Comparison of ENCODE assay signal across 16 mouse cellular contexts in the genomic region with DNA sequence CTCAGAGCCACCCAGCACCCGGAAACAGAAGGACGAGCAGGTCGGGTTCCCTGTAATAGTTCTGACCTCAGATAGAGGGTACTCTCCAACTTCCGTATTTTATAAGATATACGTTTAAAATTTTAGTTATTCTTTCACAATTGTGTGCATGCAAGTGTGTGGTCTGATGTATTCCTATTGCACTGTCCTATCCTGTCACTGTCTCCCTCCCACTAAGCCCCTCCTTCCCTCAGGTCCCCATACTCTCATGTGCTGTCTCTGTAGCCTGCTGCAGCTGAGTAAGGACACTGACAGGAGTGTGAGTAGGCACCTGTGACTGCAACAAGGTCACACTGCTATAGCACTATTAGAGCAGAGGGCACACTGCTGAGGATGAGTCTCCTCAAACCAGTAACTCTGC.
"Had no signal": no experiment of that assay in that cellular context is flagged by ENCODE, and none has a peak within 500 bp of the region (broad histone marks: within the 10 kb centered on the region; RNA-seq: fewer than 3 reads in every experiment).

No protein-coding gene starts in this region.

- H3K27me3 ChIP-seq: neural tube, embryonic 13.5 days; neural tube, embryonic 15.5 days; stomach, embryonic 15.5 days had no signal

- H3K4me3 ChIP-seq: neural tube, embryonic 13.5 days; neural tube, embryonic 15.5 days; stomach, embryonic 15.5 days had no signal

- DNase-seq: retina, postnatal 1 day; right cerebral cortex, adult 18-20 months; right cerebral cortex, postnatal 14 days; right cerebral cortex, postnatal 25 days; right cerebral cortex, postnatal 4 days; spleen, adult 18-20 months; thymus, adult 18-20 months; thymus, adult 2 months; thymus, postnatal 14 days; thymus, postnatal 25 days; thymus, postnatal 36 days; thymus, postnatal 4 days had no signal

- H3K9me3 ChIP-seq: neural tube, embryonic 13.5 days; neural tube, embryonic 15.5 days; stomach, embryonic 15.5 days had no signal

- H3K4me2 ChIP-seq: neural tube, embryonic 13.5 days; neural tube, embryonic 15.5 days; stomach, embryonic 15.5 days had no signal

- H3K27ac ChIP-seq: neural tube, embryonic 13.5 days; neural tube, embryonic 15.5 days; stomach, embryonic 15.5 days; stomach, postnatal 0 days had no signal

- H3K9ac ChIP-seq: neural tube, embryonic 13.5 days; neural tube, embryonic 15.5 days; stomach, embryonic 15.5 days had no signal

- H3K4me1 ChIP-seq: neural tube, embryonic 15.5 days; stomach, embryonic 15.5 days had no signal
